Mouse (Mus musculus) T-helper 17 cell (primary cell): ENCODE results near the gene Auh.

Experiments
- in situ Hi-C, 2 experiments: fragments of 300-600 bp; cut with MboI, MseI; formaldehyde crosslinking; loops; 1 replicate in 1 of 2; 2 replicates in 1 of 2; pipeline ENCODE4 v1.15.1; 2025; ENCODE audit warnings: high pct_unique_total_duplicates in 2 of 2

Gene Auh

DNA sequence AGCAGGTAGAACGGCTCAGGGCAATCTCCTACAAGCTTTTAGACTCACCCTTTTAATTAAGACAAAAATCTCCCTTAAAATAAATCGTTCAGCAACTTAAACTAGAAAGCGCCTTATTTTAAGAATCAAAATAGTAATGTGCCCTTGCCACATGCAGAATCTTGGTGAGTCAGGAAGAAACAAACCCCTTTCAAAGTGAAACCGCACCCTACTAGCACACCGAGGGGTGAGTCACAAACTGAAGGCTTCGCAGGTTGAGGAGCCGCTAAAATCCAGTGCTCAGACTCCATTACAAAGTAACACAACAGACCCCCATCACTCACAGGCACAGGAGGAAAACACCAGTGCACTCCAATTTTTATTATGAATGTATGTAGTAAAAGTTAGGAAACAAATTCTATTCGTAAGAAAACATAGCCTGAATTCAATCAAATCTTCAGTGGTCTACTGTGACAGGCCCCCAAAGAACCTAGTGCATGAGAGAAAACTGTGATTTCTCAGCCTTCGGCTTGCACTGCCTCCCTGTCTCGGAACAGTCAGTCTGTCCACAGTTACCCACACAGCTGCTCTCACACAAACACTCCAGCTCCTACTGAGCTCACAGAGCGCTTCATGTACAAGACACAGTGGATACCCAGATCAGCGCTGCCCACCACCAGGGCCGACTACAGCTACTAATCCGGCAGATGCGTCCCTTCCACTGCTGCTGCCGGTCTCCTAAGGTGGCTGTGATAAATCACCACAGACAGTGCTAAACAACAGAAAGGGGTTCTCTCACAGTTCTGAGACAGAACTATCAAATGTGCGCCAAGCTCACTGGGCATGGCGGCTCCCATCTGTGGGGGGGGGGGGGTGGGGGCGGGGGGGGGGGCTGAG lies 46.2 kb downstream of the Auh start:
- in situ Hi-C loops = loop anchor here in 1 of 2 experiments (10.0 kb wide), 1 partner anchor 849 kb away; no protein-coding TSS in a partner anchor

DNA sequence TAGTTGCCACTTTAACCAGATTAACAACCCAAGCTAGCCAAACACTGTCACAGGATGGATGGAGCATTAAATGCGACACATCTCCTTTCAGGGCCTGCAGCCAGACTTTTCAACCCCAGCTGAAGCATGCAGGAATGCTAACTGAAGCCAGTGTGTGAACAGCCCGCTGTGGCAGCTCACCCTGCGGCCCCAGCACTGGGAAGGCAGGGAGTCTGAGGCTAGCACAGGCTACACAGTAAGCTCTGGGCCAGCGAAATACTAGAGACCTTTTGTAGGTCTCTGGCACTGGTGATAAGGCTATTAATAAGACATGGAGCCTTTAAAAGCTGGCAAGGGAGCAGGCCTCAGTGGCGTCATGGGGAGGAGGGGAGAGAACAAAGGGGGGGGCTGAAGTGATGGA lies 49.1 kb downstream of the Auh start:
- in situ Hi-C loops = loop anchor here in 1 of 2 experiments (10.0 kb wide), 1 partner anchor 846 kb away; no protein-coding TSS in a partner anchor

DNA sequence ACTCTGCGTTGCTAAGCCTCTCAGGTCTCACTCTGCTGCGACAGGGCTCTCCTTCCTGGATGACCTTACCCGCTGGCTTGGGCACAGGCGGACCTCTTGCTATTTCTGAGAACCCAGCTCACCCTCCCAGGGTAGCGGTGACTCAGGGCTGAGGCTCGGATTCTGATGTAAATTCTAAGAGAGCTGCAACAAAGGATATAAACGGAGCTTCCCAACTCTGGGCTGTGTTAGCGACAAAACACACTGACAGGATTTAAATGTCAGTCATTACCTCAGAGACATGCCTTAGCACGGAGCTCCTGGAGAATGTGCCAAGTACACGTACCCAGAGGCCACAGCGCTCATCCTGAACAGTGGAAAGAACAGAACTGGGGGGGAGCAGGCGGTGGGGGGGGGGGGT lies 49.6 kb downstream of the Auh start:
- in situ Hi-C loops = loop anchor here in 1 of 2 experiments (10.0 kb wide), 1 partner anchor 845 kb away; no protein-coding TSS in a partner anchor

DNA sequence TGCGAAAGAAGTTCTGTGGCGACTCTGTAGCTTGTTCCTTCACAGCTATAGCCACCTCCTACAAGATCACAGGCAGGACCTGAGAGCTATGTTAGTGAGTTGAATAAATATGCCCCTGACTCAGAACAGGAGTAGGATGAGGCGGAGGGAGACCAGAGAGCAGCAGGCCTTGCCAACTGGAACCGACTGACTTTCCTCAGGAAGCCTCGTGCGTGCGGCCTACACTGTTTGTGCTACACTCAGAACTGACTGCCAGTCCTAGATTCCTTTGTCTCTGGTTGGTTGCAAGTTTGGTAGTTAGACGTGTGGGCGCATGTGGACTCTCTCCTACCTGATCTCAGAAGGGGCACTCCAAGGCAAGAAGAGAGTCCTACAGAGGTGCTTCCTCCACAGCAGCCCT lies 50.2 kb downstream of the Auh start:
- in situ Hi-C loops = no loop called here

DNA sequence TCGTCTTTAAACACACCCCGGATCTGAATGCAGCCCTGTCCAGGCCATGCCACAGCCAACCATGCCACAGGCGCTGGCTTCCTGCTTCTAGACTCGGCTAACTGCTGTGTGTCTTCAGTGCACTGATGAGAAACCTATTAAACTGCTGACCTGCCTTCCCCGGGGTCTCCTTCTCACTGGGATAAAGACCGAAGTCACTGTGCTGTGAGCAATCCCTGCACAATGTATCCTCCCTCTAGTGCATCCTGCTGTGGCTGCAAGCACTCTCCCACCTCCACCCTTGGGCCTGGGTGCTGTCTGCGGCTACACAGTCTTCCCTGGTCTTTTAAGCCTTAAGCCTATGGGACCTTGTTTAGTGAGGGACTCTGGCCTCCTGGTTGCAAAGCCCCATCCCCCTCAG lies 50.7 kb downstream of the Auh start:
- in situ Hi-C loops = no loop called here

DNA sequence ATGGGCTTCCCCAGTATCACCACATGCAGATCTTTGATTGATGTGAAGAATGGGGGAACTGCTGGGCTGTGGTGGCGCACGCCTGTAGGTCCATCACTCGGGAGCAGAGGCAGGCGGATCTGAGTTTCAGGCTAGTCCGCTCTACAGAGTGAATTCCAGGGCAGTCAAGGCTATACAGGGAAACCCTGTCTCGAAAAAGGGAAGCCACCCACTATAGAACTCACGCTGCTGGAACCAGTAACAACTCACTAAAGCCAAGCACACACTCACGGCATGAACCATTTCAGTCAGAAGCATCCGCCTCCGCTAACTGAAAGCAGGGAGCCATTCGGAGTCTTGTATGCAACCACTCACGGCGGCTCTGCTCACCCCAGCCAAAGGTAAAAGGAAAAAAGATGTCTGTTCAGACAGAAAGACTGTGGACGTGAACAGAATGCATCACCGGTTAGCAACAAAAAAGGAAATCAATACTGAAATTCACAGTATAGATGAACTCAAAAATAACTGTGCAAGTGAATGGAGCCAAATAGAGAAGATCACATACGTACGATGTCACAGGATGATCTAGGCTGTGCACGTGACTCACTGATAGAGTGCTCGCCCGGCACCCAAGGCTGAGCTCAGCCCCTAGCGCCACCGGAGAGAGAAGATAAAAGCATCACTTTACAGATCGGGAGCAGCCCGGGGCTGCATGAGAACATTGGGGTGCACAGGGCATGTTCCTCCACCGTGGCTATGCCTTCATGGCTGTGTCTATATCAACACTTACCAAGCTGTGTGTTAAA lies 53.7 kb downstream of the Auh start:
- in situ Hi-C loops = no loop called here

DNA sequence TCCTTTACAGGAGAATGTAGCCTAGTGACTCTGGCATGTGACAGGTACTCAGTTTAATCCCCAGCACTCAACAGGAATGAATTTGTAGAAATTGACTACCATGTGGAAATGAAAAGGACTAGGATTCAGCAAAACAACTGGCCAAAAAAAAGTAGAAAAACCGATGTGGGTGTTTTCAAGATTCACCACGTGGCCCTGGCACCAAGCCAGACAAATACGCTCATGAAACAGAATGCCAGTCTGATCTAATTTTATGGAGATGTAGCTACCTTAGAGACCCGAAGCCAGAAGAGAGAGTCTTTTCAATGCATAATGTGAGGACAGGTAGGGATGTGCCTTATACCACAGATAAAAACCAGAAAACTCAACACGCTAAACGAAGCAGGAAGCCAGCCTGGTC lies 54.4 kb downstream of the Auh start:
- in situ Hi-C loops = no loop called here

DNA sequence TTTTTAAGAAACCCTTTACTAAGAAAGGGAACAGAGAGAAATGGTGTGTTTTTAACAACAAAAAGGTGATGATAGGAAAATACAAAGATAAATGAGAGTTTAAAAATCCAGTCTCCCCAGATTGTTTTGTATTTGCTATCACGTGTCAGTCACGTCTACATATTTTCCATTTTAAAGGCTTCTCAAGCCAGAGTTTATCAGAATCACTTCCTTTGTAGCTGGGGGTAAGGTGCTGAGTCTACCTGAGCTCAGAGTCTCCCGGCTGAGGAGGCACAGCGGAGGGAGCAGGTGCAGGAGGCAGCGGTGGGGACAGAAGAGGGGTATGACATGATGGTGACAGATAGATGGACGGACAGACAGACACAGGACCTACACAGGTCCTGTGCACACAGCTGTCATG lies 55.1 kb downstream of the Auh start:
- in situ Hi-C loops = no loop called here

DNA sequence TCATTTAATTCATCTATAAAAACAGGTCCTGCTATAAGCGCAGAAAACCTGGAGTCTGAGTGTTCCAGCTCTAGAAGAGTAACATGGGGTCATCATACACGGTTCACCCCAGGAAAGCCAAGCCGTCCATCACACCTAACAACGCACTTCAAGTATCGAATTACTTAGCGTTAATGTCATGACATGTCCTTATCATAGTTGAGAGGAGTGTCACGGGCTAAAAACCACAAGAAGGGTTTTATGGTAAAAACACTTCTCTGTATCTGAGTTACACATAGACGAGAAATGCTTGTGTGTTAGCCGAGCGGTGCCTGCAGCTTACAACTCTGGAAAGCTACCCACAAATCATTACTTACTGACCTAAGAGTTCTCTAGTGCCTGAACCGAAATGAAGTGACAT lies 55.6 kb downstream of the Auh start:
- in situ Hi-C loops = no loop called here

DNA sequence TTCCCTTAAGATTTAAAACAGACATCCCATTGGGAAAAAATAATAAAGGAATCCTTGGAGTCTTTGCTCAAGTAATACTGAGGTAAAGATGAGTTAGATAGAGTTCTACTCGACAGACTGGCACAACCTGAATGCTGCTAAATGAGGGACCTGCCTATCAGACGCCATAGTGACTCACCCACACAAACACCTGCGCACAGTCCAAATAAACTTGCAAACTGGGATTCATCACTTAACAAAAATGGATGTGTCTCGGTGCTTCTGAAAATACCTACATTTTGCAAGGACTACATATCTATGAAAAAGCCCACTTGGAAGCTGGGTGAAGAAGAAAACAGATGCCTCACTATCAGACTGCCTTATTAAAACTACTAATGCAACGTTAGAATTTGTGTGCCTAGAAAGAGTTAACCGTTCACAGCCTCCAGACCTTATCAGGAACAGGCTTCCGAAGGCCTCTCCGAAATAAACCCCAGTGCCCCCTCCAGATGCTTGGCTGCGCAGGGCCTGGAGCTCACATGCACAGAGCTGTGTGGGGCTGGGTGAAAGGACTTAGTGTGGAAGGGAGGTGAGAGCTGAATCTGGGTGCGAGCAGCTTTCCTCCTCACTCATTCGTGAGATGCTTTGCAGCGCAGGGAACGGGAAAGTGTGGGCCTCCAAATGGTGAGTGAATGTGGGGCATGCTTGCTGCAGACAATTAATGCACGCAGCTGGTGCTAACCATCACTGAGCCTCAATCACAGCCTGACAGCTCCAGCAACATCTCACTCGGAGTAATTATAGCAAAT lies 63.3 kb downstream of the Auh start:
- in situ Hi-C loops = no loop called here

DNA sequence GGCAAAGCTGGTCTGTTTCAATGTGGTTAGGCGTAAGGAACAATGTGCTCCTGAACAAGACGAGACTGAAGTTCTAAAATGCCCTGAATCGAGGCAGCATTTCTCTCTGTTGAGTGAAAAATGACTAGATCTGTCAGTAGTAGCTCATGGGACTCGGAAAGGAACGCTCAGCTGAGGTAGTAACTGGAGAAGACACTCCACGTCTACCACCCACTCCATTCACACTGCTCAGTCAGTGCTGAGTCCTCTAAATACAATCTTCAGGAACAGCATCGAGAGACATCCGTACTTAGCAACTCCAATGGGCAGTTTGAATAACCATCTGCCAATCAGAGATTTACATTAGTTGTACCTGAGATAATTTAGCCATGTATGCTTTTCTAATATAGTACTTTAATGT lies 66.0 kb downstream of the Auh start:
- in situ Hi-C loops = loop anchor here in 1 of 2 experiments (5.0 kb wide), 1 partner anchor 124 kb away; no protein-coding TSS in a partner anchor

DNA sequence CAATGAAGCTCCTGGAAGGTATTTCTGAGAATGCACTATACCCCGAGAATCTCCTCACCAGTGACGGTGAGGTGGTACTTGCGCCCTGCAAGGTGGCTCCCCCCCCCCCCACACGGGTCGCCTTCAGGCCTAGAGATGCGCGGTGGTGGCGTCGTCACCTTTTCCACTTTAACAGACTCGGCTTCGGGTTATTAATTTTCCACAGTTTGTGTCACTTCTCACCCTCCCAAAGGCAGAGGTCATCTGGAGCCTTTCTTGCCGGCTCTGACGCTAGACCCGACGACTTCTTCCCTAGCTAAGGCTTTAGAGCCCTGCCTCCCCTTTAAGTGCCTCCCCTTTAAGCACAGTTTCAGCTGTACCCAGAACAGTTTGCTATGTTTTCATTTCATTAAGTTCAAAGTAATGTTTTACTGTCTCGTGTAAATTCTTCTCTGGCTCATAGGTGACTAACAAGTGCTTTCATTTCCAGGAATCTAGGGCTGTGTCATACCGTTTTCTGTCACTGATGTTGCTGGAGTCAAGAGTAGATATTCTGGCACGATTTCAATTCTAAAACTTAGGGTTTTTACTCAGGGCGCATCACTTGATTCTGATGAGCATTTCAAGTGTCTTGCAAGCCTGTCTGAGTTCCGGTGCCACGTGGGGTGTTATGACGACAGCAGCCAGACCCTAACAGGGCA lies 69.3 kb downstream of the Auh start:
- in situ Hi-C loops = loop anchor here in 1 of 2 experiments (5.0 kb wide), 1 partner anchor 127 kb away; no protein-coding TSS in a partner anchor

DNA sequence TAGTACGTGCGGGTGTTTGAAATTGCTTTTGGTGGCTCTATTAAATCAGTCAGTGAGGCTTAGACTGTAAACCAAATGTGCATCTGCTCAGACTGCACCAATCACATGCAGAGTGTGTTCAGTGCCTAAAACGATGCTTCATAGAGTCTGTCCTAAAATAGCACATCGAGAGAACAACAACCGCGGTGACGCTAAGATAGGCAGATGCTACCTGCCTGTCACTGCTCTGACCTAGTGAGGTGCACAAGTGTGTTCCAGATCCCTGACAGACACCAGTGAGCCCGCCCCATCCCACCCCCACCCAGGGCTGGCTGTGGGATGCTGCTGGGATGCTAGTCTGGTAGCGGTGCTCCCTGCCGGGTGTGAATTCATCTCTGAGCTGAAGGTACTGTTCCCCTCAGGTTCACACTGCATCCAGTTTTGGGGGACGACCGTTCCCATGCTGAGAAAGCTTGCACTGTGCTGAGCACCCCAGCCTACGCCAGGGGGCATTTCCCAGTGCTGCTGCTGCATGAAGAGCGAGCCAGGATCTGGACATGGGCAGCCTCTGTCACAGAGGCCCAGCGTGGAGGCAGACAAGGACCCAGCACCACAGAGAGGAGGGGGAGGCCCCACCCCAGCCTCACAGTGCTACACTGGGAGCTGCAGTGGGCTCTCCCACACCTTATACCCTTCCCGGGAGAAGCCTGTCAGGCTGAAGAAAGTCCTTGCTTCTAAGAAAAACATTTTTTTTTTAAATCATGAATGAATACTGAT lies 70.2 kb downstream of the Auh start:
- in situ Hi-C loops = loop anchor here (5.0 kb wide), 3 partner anchors 53 to 118 kb away; no protein-coding TSS in a partner anchor

DNA sequence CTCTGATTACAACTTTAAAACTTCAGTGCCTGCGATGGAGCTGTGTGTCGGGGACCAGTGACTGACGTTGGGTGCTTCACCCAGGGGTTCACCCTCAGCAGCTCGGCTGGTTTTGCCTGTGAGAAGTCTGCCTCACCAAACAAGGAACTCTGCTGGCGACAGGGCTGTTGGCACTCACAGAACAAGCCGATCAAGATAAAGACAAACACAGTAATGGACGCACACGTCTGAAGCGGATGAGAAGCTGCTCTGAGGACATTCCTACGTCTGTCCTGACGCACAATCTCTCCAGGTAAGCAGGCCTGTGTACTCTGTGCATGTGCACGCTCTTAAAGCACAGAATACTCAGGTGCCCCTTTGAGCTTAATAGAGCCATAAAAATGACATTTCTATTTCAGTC lies 71.1 kb downstream of the Auh start:
- in situ Hi-C loops = loop anchor here (5.0 kb wide), 3 partner anchors 54 to 119 kb away; no protein-coding TSS in a partner anchor

DNA sequence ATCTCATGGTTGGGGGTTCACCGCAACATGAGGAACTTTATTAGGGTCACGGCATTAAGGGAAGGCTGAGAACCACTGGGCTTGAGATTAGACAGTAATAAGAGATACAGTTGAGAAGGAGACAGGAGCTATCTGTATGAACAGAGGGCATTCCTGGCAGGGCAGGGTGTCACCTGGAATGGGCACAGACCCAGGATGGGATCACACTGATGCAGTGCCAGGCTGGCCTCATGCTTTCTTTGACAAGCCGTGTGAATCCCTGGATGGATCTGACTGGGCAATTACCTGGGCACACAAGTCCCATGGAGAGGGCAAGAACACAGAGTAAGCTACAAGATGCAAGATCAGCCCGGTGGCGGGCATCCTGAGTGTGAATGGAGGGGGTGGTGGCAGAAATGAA lies 71.7 kb downstream of the Auh start:
- in situ Hi-C loops = loop anchor here (5.0 kb wide), 3 partner anchors 55 to 120 kb away; no protein-coding TSS in a partner anchor

DNA sequence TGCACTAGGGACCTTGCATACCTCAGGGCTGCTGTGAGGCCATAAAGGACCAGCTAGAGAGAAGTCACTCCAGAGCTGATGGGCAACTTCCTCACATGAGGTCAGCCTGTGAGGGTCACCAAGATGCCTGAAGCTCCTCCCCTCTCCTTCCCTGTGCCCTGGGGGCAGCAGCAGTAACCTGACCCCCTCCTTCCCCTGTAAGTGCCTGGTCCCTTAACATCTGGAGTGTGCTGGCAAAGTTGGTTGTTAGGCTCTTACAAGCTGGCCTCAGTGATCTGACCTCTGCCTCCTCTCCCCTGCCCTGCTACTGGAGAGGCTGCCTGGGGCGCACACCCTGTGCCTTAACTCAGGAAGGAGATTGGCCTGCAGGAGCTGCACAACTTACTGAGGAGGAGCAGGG lies 75.9 kb downstream of the Auh start:
- in situ Hi-C loops = no loop called here

DNA sequence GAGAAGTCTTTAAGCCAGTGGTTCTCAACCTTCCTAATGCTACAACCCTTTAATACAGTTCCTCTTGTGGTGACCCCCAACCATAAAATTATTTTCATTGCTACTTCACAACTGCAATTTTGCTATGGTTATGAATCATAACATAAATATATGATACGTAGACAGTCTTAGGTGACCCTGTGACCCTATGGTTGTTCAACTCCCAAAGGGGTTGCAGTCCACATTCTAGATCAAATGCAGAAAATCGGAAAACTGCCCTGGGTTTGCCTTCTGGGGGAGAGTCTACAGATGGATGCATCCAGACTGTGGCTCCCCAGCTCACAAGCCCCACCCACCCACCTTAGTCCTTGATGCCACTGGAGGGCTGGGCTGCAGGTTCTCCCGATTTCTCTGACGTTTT lies 77.6 kb downstream of the Auh start:
- in situ Hi-C loops = no loop called here

DNA sequence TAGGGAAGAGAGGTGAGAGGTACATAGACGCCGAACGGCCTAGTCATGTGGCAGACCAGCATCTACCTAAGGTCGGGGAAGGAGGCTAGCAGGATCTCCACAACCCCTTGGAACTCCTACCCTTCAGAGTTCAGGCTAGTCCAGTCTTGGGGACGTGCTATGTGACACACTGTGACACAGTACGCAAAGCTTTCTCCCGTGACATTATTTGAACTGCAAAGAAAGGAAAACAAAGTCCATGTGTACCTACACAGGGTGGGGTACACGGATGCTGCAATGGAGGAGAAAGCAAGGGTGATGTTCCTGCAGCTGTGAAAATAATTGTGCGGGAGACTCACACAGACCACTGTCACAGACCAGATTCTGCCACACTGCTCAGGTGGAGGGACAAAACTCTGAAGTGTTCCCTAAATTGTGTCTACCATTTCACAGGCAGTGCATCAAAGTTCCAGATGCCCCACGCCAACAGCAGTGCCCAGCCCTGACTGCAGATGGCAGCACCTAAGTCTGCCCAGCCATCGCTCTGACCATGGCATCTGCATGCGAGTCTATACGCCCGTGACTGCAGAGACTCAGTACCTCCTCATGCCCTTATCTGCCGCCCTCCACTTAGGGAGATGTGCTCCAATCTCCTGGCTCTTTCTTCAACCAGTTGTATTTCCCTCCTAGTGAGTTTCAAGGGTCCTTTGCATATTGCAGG lies 79.3 kb downstream of the Auh start:
- in situ Hi-C loops = no loop called here

DNA sequence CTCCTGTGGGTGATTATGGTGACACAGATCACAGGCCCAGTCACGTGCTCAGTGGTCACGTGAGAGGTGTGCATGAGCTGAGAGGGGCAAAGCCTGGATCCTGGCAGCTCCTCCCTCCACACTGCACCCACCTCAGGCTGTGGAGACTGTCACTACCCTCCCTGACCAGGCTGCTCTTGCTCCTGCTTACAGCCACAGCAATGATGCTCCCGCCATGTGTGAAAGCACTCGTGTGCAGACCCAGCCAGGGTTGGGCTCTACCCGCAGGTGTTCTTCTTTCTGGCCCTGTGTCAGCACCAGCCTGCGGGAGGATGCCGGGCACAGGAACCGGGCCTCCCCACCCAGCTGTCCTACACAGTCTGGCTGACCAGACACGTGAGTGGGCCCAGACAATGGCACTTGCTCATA lies 80.1 kb downstream of the Auh start:
- in situ Hi-C loops = no loop called here
